Mouse (Mus musculus) hindbrain, embryonic 12.5 days (tissue): ENCODE measurements around the gene Hagh. TPM values are rescaled to one million over a fixed set of nuclear protein-coding genes. Genes with fewer than 3 reads are reported as not detected.

Experiments
- ATAC-seq: fragments of 200-750 bp; cut with Nextera tagmentation; 2 replicates; pipeline ENCODE4 v1.8.0; 2017; ENCODE audit warnings: moderate TSS enrichment; ENCODE audit not compliant: low FRiP score
- H3K27ac ChIP-seq: fragments of 300-500 bp; sonication (generic); 2 replicates; pipeline ENCODE4 v1.5.1; 2016; ENCODE audit warnings: mild to moderate bottlenecking
- H3K27me3 ChIP-seq: fragments of 300-500 bp; sonication (generic); 2 replicates; pipeline ENCODE4 v1.6.1; 2016; ENCODE audit warnings: mild to moderate bottlenecking
- H3K36me3 ChIP-seq: fragments of 300-500 bp; sonication (generic); 2 replicates; pipeline ENCODE4 v1.6.1; 2016; ENCODE audit warnings: mild to moderate bottlenecking
- H3K4me1 ChIP-seq: fragments of 300-500 bp; sonication (generic); 2 replicates; pipeline ENCODE4 v1.6.1; 2016
- H3K4me2 ChIP-seq: fragments of 300-500 bp; sonication (generic); replicated peaks from 2 replicates; pipeline ENCODE4 v1.6.1; 2016; ENCODE audit warnings: mild to moderate bottlenecking
- H3K4me3 ChIP-seq: fragments of 300-500 bp; sonication (generic); 2 replicates; pipeline ENCODE4 v1.5.1; 2016; ENCODE audit warnings: mild to moderate bottlenecking
- H3K9ac ChIP-seq: fragments of 300-500 bp; sonication (generic); 2 replicates; pipeline ENCODE4 v1.6.1; 2016; ENCODE audit warnings: mild to moderate bottlenecking, moderate library complexity
- H3K9me3 ChIP-seq: fragments of 300-500 bp; sonication (generic); replicated peaks from 2 replicates; pipeline ENCODE4 v1.6.1; 2016; ENCODE audit warnings: mild to moderate bottlenecking
- WGBS: fragments of 180-500 bp; shearing (Covaris S2); methylation state at CpG from one replicate; pipeline ENCODE4 v1.1.7; 2016; 5-methylcytosine and 5-hydroxymethylcytosine counted together
- polyA plus RNA-seq: library from polyadenylated mRNA; unstranded; fragments of >200 nt; fragmentation: Nextera tagmentation; extraction: Ambion mirVana; gene quantifications from 2 replicates; pipeline ENCODE4 v1.2.1, GENCODE M21; 2016

The Hagh gene
- polyA plus RNA-seq, 1 experiment from 2014 or later = 32.3 TPM

DNA sequence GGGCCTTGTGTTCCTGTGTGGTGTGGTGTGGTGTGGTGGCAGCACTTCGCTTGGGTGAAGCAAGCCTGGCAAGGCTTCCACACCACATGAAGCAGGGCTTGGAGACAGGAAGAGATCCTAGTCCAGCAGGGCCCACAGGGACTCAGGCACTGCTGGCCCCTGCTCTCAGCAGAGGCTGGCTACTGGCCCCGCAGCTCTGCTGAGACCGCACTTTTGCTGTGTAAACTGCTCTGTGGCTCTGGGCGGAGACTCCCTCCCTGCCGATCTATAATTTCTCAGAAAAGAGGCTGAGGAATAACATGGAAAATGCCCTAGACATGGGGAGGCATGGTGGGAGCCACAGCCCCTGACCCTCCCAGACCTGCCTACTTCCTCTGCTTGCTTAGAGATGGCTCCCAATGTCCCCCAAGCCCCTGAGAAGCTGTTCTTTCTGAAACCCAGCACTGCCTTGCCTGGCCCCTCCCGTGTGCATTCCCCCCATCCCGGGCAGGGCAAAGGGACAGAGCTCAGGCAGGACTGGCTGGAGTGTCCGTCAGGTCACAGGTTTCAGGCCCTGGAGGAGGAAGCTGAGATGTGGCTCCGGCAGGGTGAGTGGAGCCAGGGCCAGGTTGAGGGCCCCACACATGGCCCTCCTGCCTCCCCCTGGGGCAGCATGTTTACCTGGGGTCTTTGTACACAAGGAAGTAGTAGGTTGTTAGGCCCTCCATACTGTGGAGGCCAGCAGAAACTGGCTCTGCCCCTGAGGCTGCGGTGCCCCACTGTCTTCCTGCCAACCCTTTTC lies 37.6 kb downstream of the Hagh start:
- H3K9ac ChIP-seq = 0 out of 2 replicates have a peak overlapping the region, but pooled peaks have one; percentile 27
- no peak overlapping the region for H3K4me2 ChIP-seq
- ATAC-seq = no peak
- no peaks in the 10 kb centered on the region for H3K27me3 ChIP-seq
- H3K27ac ChIP-seq = no peak overlapping the region
- no peaks in the 10 kb centered on the region for H3K4me1 ChIP-seq
- no peaks in the 10 kb centered on the region for H3K9me3 ChIP-seq
- 55% methylated on average over 10 of the region's 10 CpGs for WGBS
- H3K36me3 ChIP-seq = peaks cover 5% of the 10 kb centered on the region; the same call in 1 of the 2 replicates
- H3K4me3 ChIP-seq = no peak overlapping the region

DNA sequence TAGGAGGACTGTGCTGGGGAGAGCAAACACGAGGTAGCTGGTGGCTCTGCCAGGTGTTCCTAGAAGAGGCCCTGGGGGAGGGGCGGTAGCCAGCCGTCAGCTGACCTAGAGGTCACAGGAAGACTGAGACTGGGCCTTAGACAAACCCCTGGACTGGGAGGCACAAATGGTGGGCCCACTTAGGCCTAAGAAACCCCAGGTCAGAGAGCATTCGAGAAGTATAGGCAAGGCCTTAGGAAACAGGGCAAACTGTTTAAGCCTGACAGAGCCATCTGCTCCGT lies 38.1 kb downstream of the Hagh start:
- ATAC-seq = no peak
- Histone ChIP-seq H3K27me3 (no peaks in the 10 kb centered on the region), H3K9ac (no peak overlapping the region), H3K4me2 (no peak overlapping the region), H3K4me3 (no peak overlapping the region), H3K9me3 (no peaks in the 10 kb centered on the region), H3K36me3 (peaks cover 10% of the 10 kb centered on the region; the same call in 1 of the 2 replicates), H3K4me1 (no peaks in the 10 kb centered on the region), H3K27ac (no peak overlapping the region)
- WGBS = 40% methylated on average over 5 of the region's 5 CpGs

DNA sequence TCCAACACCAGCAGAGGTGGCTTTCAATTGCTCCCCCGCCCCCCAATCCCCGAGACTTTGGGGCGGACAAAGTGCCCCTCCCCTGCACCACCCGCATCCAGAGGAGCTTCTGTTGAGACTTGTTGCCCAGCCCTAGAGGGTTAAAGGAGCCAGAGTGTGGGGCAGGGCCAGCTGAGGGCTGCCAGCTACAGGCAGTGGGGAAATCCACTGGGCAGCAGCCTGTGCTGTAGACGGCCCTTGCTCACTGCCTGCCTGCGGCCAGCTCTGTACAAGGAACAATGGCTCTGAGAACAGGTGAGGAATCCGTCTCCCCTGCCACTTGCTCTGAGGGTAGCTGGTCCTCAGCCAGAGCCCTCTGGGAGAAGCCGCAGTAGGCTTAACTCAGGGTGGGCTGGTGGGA lies 38.6 kb downstream of the Hagh start:
- ATAC-seq = no peak
- Histone ChIP-seq H3K4me3 (no peak overlapping the region), H3K9me3 (no peaks in the 10 kb centered on the region), H3K9ac (no peak overlapping the region), H3K27me3 (no peaks in the 10 kb centered on the region), H3K4me1 (no peaks in the 10 kb centered on the region), H3K27ac (no peak overlapping the region), H3K36me3 (peaks cover 14% of the 10 kb centered on the region; the same call in 1 of the 2 replicates), H3K4me2 (no peak overlapping the region)
- WGBS = 78% methylated on average over 8 of the region's 8 CpGs

DNA sequence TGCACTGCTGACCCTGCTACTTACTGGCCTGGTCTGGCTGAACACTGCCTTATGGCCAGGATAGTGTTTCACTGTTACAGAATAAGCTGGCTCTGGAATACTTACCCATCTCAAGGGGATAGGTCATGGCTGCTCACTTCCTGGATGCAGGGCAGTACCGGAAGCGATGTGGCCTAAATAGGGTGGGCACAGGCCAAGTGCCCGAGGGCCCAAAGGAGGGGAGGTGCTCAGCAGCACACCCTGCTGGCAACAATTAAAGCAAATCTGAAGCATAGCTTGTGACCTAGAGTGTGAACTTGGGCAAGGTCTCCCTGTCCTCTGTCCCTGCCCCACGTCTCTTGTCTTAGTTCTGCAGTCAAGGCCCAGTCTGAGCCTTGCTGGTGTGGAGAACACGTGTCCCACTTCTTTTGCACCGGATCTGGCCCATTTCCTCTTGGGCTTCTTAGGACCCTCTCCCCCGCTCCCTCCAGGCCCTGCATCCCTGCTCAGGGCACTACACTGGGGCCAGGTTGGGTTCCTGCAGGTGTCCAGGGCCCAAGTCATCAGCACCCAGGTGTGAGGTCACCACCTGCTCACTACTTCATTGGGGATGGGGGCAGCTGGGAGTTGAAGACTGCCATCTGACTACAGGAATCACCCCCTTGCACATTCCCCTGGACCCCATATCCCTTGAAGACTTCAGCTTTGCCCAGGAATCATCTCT lies 41.9 kb downstream of the Hagh start:
- Histone ChIP-seq H3K4me3 (no peak overlapping the region), H3K27ac (no peak overlapping the region), H3K4me2 (no peak overlapping the region), H3K36me3 (peaks cover 23% of the 10 kb centered on the region; the same call in 1 of the 2 replicates), H3K27me3 (no peaks in the 10 kb centered on the region), H3K4me1 (peaks cover 11% of the 10 kb centered on the region), H3K9me3 (no peaks in the 10 kb centered on the region), H3K9ac (no peak overlapping the region)
- WGBS = 52% methylated on average over 7 of the region's 7 CpGs
- no peak for ATAC-seq

DNA sequence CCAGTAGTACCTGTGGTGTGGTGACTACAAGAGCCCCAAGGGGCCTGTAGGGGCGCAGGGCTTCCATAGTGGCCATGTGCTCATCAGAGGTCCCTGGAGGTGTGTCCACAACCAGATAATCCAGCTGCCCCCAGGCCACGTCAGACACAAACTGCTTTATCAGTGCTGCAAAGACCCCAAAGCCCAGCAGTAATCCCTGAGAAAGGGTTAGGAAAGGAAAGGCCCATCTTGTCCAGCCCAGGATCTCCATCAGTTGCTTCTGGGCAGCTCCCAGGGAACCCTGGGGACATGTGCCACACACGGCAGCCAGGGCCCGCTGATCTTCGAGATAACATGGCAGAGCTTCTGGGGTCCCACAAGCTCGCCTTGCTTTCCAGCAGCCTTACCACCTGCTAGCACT lies 44.4 kb downstream of the Hagh start:
- H3K9me3 ChIP-seq = no peaks in the 10 kb centered on the region
- H3K4me1 ChIP-seq = peaks cover 23% of the 10 kb centered on the region
- H3K27ac ChIP-seq = no peak overlapping the region
- H3K36me3 ChIP-seq = peaks cover 26% of the 10 kb centered on the region; the same call in 1 of the 2 replicates
- ATAC-seq = no peak
- H3K4me3 ChIP-seq = 0 out of 2 replicates have a peak overlapping the region, but pooled peaks have one; percentile 78
- no peaks in the 10 kb centered on the region for H3K27me3 ChIP-seq
- no peak overlapping the region for H3K9ac ChIP-seq
- 91% methylated on average over 6 of the region's 6 CpGs for WGBS
- H3K4me2 ChIP-seq = no peak overlapping the region

DNA sequence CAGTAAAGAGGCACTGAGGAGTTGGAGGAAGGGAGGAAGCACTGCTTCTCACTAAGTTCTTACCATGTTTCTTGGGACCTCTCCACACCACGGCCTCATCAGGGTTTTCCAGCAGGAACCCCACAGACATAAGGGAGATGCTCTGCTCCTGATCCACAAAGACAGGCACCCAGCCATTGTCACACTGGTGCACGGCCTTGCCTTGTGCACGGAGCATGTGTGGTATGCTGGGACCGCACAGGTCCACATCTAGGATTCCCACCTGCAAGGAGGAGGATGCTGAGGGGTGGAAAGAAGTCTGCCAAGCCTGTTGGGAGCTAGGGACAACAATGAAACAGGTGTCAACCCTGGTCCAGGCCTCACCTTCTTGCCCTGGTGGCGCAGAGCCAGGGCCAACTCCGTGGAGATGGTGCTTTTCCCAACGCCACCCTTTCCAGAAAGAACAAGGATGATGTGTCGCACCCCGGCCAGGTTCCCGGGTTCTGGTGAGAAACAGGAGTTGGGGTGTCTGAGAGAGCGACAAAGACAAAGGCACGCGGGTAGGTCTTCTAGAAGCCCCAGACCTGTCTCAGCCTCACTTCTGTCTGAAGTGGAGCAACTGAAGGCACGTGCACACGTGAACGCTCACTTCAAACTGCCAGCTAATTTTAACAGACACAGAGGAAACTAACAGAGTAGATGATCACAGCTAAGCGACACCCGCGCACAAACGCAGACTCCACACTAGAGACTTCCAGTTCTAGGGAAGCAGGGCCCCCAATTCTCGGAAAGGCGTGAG lies 45.6 kb downstream of the Hagh start:
- no peak for ATAC-seq
- WGBS = 25% methylated on average over 22 of the region's 22 CpGs
- peaks cover 36% of the 10 kb centered on the region for H3K36me3 ChIP-seq
- H3K4me2 ChIP-seq = peak overlapping the region; percentile 92
- peak overlapping the region; percentile 57 for H3K9ac ChIP-seq
- no peak overlapping the region for H3K27ac ChIP-seq
- no peaks in the 10 kb centered on the region for H3K9me3 ChIP-seq
- H3K4me3 ChIP-seq = peak overlapping the region; percentile 78
- peaks cover 23% of the 10 kb centered on the region for H3K4me1 ChIP-seq
- no peaks in the 10 kb centered on the region for H3K27me3 ChIP-seq

DNA sequence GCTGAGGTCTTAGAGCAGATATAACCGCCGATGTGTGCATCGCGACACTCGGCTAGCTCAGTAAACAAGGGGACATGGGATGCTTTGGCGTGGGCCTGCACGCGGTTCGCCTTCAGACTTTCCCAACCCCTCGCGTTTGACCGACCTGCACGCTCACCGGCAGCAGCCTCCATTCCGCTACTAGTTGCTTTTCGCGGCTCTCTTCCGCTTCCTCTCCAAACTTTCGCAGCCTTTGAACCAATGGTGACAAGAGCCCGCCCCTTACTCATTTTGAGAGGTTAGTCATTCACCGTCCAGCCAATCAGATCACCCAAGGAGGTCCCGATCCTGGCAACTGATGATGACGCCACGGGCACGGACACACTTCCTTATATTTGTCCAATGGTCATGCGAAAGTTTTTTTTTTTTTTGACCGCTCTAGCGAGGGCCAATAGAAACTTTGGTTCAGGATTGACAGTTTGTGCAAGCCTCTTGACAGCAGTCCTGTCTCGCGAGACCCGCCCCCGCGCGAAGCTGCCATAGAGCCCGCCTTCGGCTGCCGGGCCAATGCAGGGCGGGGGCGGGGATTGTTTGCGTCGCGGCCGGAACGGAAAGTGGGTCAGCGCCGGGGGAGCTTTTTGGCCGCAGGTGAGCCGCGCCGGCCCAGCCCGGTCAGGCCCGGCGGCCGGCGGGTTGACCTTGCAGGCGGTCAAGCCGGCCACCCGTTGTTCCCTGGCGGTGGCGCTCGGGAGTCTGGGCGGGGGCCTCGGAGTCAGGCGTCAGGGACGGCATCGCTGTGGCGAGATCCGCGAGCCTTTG lies 46.4 kb downstream of the Hagh start, which contains the start of the genes Nubp2 and Spsb3:
TSS of gene Nubp2 (minus strand) at position 216 of the 798 bp plus-strand sequence.
TSS of gene Spsb3 (plus strand) at position 510 of the 798 bp plus-strand sequence.
- peaks cover 44% of the 10 kb centered on the region for H3K36me3 ChIP-seq
- H3K4me2 ChIP-seq = peak within 1 kb of the TSS; percentile 92
- H3K27me3 ChIP-seq = no peaks in the 10 kb centered on the region
- under 1% methylated on average over 69 of the region's 69 CpGs for WGBS
- H3K4me3 ChIP-seq = peak within 1 kb of the TSS; percentile 83
- peak within 1 kb of the TSS; percentile 72 for H3K9ac ChIP-seq
- peaks cover 23% of the 10 kb centered on the region for H3K4me1 ChIP-seq
- H3K27ac ChIP-seq = peak within 1 kb of the TSS; percentile 77
- H3K9me3 ChIP-seq = no peaks in the 10 kb centered on the region
- peak; percentile 98 for ATAC-seq

DNA sequence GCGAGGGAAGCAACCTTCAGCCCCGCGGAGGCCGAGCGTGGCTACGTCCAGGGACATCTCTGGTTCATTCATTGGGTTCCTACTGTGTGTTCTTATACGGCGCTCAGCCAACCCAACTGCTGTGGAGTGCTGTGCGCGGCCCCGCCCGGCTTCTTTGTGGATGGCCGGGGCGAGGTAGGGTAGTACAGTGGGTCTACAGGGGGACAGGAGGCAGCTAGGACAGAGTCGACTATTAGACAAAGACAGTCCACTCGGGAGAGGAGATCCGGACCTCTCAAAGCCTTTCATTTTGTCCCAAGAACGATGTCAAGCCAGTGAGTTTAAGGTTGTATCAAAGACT lies 47.0 kb downstream of the Hagh start:
- H3K4me2 ChIP-seq = peak overlapping the region; percentile 76
- peak; percentile 48 for ATAC-seq
- H3K9me3 ChIP-seq = no peaks in the 10 kb centered on the region
- peak overlapping the region; percentile 77 for H3K27ac ChIP-seq
- H3K4me1 ChIP-seq = peaks cover 23% of the 10 kb centered on the region
- H3K4me3 ChIP-seq = peak overlapping the region; percentile 83
- H3K36me3 ChIP-seq = peaks cover 50% of the 10 kb centered on the region
- WGBS = under 1% methylated on average over 18 of the region's 18 CpGs
- H3K27me3 ChIP-seq = no peaks in the 10 kb centered on the region
- H3K9ac ChIP-seq = peak overlapping the region; percentile 72

DNA sequence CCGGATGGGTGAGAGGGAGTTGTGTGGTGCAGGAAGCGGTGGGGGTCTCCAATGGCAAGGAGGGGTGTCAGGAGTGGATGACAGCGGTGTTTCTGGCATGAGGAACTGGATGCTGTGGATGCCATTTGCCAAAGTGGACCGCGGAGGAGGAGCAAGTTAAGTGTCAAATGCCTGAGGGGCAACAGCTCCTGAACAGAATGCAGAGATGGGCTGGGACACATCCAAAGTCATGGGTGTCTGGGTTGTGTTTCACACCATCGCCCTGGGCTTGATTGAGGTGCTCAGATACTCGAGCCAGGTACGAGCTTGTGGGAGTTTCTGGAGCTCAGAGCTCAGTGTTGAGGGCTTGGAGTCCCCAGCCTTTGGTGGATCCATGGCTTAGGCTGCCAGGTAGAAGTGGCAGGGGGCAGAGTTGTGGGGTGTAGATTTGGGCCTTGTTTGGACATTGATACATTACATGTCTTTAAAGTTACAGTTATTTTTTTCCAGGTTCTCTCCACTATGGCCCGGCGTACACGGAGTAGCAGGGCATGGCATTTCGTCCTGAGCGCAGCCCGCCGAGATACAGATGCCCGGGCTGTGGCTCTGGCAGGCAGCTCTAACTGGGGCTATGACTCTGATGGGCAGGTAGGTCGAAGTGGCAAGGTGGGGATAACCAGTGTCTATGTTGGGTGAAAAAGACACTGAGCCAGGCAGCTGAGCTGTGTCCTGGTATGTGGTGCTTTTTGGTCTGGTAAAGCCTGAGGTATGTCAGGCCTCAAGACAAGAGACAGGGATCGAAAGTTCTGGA lies 47.5 kb downstream of the Hagh start:
- H3K36me3 ChIP-seq = peaks cover 51% of the 10 kb centered on the region
- no peak overlapping the region for H3K27ac ChIP-seq
- peak overlapping the region; percentile 76 for H3K4me2 ChIP-seq
- no peaks in the 10 kb centered on the region for H3K27me3 ChIP-seq
- peak overlapping the region; percentile 72 for H3K9ac ChIP-seq
- no peaks in the 10 kb centered on the region for H3K9me3 ChIP-seq
- peak overlapping the region; percentile 83 for H3K4me3 ChIP-seq
- no peak for ATAC-seq
- H3K4me1 ChIP-seq = peaks cover 23% of the 10 kb centered on the region
- 67% methylated on average over 18 of the region's 18 CpGs for WGBS

DNA sequence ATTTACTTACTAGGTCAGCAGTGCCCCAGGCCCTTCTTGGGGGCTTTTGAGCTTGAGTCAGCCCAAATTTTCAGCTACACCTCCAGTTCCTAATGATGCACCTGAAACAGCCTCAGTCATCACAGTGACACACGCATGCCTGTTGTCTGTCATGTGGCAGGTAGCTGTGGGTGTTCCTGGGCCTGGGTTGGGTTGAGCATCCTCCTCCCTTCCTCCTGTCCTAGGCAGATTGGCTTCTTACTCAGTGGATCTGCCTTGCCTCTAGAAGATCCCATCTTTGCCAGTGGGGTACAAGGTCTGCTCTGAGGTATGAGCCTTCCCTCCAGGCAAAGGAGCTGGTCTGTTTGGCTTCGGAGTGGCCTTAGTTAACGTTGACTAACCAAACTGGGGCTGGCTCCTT lies 48.9 kb downstream of the Hagh start:
- H3K4me1 ChIP-seq = peaks cover 27% of the 10 kb centered on the region
- 90% methylated on average over 3 of the region's 3 CpGs for WGBS
- no peak overlapping the region for H3K9ac ChIP-seq
- H3K27me3 ChIP-seq = no peaks in the 10 kb centered on the region
- no peak overlapping the region for H3K4me3 ChIP-seq
- H3K27ac ChIP-seq = no peak overlapping the region
- no peak overlapping the region for H3K4me2 ChIP-seq
- H3K36me3 ChIP-seq = peaks cover 50% of the 10 kb centered on the region
- ATAC-seq = no peak
- no peaks in the 10 kb centered on the region for H3K9me3 ChIP-seq
